Mouse (Mus musculus) testis, adult 2 months (tissue): ENCODE measurements around the gene Nyx.

Experiments used
- CTCF ChIP-seq: fragments of 200-500 bp; IDR thresholded peaks from 2 replicates; pipeline ENCODE4 v1.5.1; 2012; ENCODE audit warnings: low read depth, mild to moderate bottlenecking, inconsistent platforms, low read length, moderate library complexity; ENCODE audit not compliant: control insufficient read depth, insufficient read depth, insufficient replicate concordance
- POLR2A ChIP-seq: fragments of 200-500 bp; IDR thresholded peaks from 2 replicates; pipeline ENCODE4 v1.6.1; 2012; ENCODE audit warnings: low read depth, mild to moderate bottlenecking, inconsistent platforms, low read length, moderate library complexity; ENCODE audit not compliant: control insufficient read depth

DNA sequence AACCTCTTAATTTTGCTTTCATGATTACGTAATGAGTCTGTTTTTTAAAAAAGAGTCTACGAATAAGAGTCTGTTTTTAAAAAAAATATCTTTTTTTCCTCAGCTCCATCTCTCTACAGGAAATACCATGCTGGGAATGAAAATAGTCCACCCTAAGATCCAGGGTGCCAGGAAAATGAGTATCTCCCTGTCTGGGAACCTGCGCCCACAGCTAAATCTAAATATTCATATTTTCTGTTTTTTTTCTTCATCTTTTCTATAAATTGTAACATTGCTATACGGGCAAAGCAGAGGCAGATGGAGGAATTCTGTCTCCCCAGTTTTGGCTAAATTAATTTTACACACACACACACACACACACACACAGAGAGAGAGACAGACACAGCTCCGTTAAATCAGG is 48.0 kb downstream of the Nyx start:
- no peak for TF ChIP-seq CTCF
- no peak for TF ChIP-seq POLR2A
